ENCODE assay signal across 8 mouse cellular contexts in the genomic region with DNA sequence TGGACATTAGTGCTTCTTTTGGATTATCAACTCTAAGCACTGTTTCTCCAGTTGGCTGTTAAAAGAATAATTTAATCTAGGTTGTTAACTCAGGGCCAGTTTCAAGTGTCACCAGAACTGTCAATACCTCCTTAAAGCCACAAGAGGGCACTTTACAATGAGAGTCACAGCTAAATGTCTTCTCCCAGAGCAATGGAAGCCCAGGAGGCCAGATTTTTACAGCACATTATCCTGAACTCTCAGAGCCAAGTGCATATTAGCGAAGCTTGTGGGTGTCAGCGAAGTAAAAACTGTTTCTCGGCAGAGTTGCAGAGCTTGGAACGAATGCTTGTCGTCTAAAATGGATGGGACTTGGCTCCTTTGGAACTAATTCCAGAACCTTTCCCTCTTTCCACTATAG.
DNase-seq lines count a peak whose midpoint lies in the region; ATAC-seq and TF ChIP-seq lines count a peak whose summit lies in the region.

No protein-coding gene starts in this region.

- no peak overlapping the region for H3K4me2 ChIP-seq in intestine, embryonic 15.5 days (replicated peaks)
- no peak overlapping the region for H3K4me2 ChIP-seq in midbrain, postnatal 0 days (ENCODE audit: low read depth, low read length, poor library complexity, severe bottlenecking)

- H3K9me3 ChIP-seq in intestine, embryonic 15.5 days: no peaks in the 10 kb centered on the region
- H3K9me3 ChIP-seq in midbrain, postnatal 0 days (ENCODE audit: low read length): no peaks in the 10 kb centered on the region

- CTCF ChIA-PET in Patski (lab: Charles Lee): interaction anchor here (0.6 to 1.8 kb wide), 10 partner anchors 11 to 287 kb away, joined by 3 to 7 read pairs (median 4); no protein-coding TSS in a partner anchor

- 32% methylated on average over 5 of the region's 5 CpGs for WGBS in intestine, embryonic 15.5 days
- WGBS in midbrain, postnatal 0 days: 42% methylated on average over 5 of the region's 5 CpGs

- POLR2A ChIA-PET in Patski (lab: Charles Lee): no interaction called here

- no peak for ATAC-seq in Patski
- ATAC-seq in intestine, embryonic 15.5 days: peak; percentile 50; the same call in 1 of the 2 replicates
- no peak for ATAC-seq in midbrain, postnatal 0 days (ENCODE audit: low FRiP score)
- ATAC-seq in erythroid progenitor cell, adult 5-6 weeks (replicated peaks; ENCODE audit: low FRiP score, poor library complexity, severe bottlenecking): no peak

- H3K9ac ChIP-seq in intestine, embryonic 15.5 days: no peak overlapping the region
- no peak overlapping the region for H3K9ac ChIP-seq in midbrain, postnatal 0 days (replicated peaks; ENCODE audit: low read length, poor library complexity, severe bottlenecking)

- no peaks in the 10 kb centered on the region for H3K36me3 ChIP-seq in intestine, embryonic 15.5 days
- H3K36me3 ChIP-seq in midbrain, postnatal 0 days (ENCODE audit: insufficient read depth, low read length): no peaks in the 10 kb centered on the region

- H3K4me1 ChIP-seq in cortical plate, adult 2 months (ENCODE audit: control insufficient read depth, insufficient read depth, low read length): 0 out of 2 replicates have a peak, but pooled peaks cover 2% of the 10 kb centered on the region
- peaks cover 16% of the 10 kb centered on the region for H3K4me1 ChIP-seq in intestine, embryonic 15.5 days (replicated peaks)
- 0 out of 2 replicates have a peak, but pooled peaks cover 6% of the 10 kb centered on the region for H3K4me1 ChIP-seq in midbrain, postnatal 0 days (ENCODE audit: insufficient read depth, low read length)

- TF ChIP-seq POLR2A in cortical plate, adult 2 months (IDR thresholded peaks at IDR 0.05; ENCODE audit: extremely low read depth, insufficient read depth, low read length): no peak

- peak; percentile 73 for TF ChIP-seq CTCF in Patski (IDR thresholded peaks at IDR 0.05)
- TF ChIP-seq CTCF in cortical plate, adult 2 months (IDR thresholded peaks at IDR 0.05; ENCODE audit: extremely low read depth, insufficient read depth, low read length): peak; percentile 48
- TF ChIP-seq CTCF in midbrain, postnatal 0 days (IDR thresholded peaks at IDR 0.05): peak; percentile 85

- H3K4me3 ChIP-seq in cortical plate, adult 2 months (ENCODE audit: insufficient read depth, low read length): no peak overlapping the region
- H3K4me3 ChIP-seq in intestine, embryonic 15.5 days (replicated peaks): no peak overlapping the region
- H3K4me3 ChIP-seq in midbrain, postnatal 0 days (ENCODE audit: low read depth, low read length): no peak overlapping the region

- DNase-seq in kidney, adult 18-20 months: peak; percentile 28
- no peak for DNase-seq in kidney, adult 11 months
- DNase-seq in Patski (ENCODE audit: low read depth, low spot score): no peak
- DNase-seq in midbrain, postnatal 0 days (ENCODE audit: low spot score): peak; percentile 77
- DNase-seq in urinary bladder, postnatal 4 days (ENCODE audit: low spot score in 2 of 2): no peak

- in situ Hi-C loops in Patski (cut with MboI; ENCODE audit: low pct_unique_long_range_greater_than_20kb): loop anchor here (10.0 kb wide), 2 partner anchors 119 to 269 kb away; no protein-coding TSS in a partner anchor

- no peaks in the 10 kb centered on the region for H3K27me3 ChIP-seq in Patski
- H3K27me3 ChIP-seq in intestine, embryonic 15.5 days (replicated peaks): no peaks in the 10 kb centered on the region
- no peaks in the 10 kb centered on the region for H3K27me3 ChIP-seq in midbrain, postnatal 0 days (ENCODE audit: insufficient read depth, low read length)

- no peak overlapping the region for H3K27ac ChIP-seq in cortical plate, adult 2 months (ENCODE audit: insufficient read depth, low read length)
- peak overlapping the region; percentile 52; the same call in 1 of the 2 replicates for H3K27ac ChIP-seq in intestine, embryonic 15.5 days
- H3K27ac ChIP-seq in midbrain, postnatal 0 days (ENCODE audit: low read depth, low read length): no peak overlapping the region

Comparison
In these comparisons a context has a peak if more than half of its experiments do, and no peak if none do; other contexts are left out.
1. DNase-seq: peak in kidney, adult 18-20 months (single experiment) and midbrain, postnatal 0 days (single experiment); none in kidney, adult 11 months (single experiment), Patski (single experiment) and urinary bladder, postnatal 4 days (0 of 2).
2. Peak in every context shown above with its lines, with median percentiles within 50 percentile points of each other: CTCF ChIP-seq.